Mouse (Mus musculus) testis, adult 2 months (tissue): ENCODE data around the gene Trio.

Experiments used
- CTCF ChIP-seq: fragments of 200-500 bp; IDR thresholded peaks from 2 replicates; pipeline ENCODE4 v1.5.1; 2012; ENCODE audit warnings: low read depth, mild to moderate bottlenecking, inconsistent platforms, low read length, moderate library complexity; ENCODE audit not compliant: control insufficient read depth, insufficient read depth, insufficient replicate concordance
- POLR2A ChIP-seq: fragments of 200-500 bp; IDR thresholded peaks from 2 replicates; pipeline ENCODE4 v1.6.1; 2012; ENCODE audit warnings: low read depth, mild to moderate bottlenecking, inconsistent platforms, low read length, moderate library complexity; ENCODE audit not compliant: control insufficient read depth

DNA sequence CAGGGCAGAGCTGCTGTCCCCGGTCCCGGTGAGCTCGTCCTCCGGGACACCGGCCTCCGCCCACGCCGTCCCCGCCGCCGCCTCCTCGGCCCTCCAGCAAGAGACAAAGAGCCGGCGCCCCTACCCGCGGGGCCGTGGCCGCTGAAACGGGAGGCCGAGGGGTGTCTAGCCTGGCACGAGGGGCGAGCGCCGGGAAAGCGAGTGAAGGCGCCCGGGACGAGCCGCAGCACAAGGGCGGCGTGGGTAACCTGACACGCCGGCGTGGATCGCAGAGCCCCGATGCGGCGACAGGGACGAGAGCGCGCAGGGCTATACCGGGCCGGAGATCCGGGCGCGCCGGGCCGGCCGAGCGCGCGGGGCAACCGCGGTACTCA is 696 bp downstream of the Trio start:
- no peak for TF ChIP-seq CTCF
- TF ChIP-seq POLR2A = no peak
